Mouse (Mus musculus): ENCODE data around the gene Meis1. TPM values are rescaled to one million over a fixed set of nuclear protein-coding genes. Genes with fewer than 3 reads are reported as not detected.

The Meis1 gene
- total and polyA plus RNA-seq, 3 experiments: 0.19 to 3.6 (median 0.81) TPM

- H3K4me1 ChIP-seq (ENCODE audit: control insufficient read depth in 1 of 2, insufficient read depth in 2 of 2): peaks cover 2 to 9% of the 10 kb centered on the region in 2 experiments; a peak in 2 of 4 replicates
- dilution Hi-C loops (cut with MboI; ENCODE audit: extremely low pct_ligation_motif_present, extremely low pct_unique_long_range_greater_than_20kb, low sequenced_read_pairs): no loop called here
- H3K4me3 ChIP-seq (replicated peaks in 1 of 3; ENCODE audit: low read depth in 2 of 3, low read length in 2 of 3, poor library complexity in 1 of 3): no peak overlapping the region
- TF ChIP-seq CHD1 (IDR thresholded peaks at IDR 0.05; ENCODE audit: low read depth, low read length) (no peak), KAT2A (IDR thresholded peaks at IDR 0.05; ENCODE audit: insufficient replicate concordance, low read length) (no peak), TCF12 (IDR thresholded peaks at IDR 0.05; ENCODE audit: low read depth, low read length) (no peak), SIN3A (IDR thresholded peaks at IDR 0.05; ENCODE audit: low read length) (no peak), JUND (conservative IDR thresholded peaks at IDR 0.05; ENCODE audit: low read depth, low read length) (no peak), POLR2AphosphoS2 (IDR thresholded peaks at IDR 0.05; ENCODE audit: low read depth, low read length) (no peak), NRF1 (IDR thresholded peaks at IDR 0.05; ENCODE audit: low read depth, low read length) (no peak), BHLHE40 (IDR thresholded peaks at IDR 0.05; ENCODE audit: low read depth, low read length) (no peak), MAFK (IDR thresholded peaks at IDR 0.05; ENCODE audit: insufficient replicate concordance, low read length) (no peak), NELFE (IDR thresholded peaks at IDR 0.05; ENCODE audit: low read depth, low read length) (no peak), ZKSCAN1 (IDR thresholded peaks at IDR 0.05; ENCODE audit: borderline replicate concordance, low read depth, low read length) (no peak), USF2 (conservative IDR thresholded peaks at IDR 0.05; ENCODE audit: low read depth, low read length) (no peak), CHD2 (IDR thresholded peaks at IDR 0.05; ENCODE audit: low read length) (no peak), MAZ (IDR thresholded peaks at IDR 0.05; ENCODE audit: low read depth, low read length) (no peak), PAX5 (IDR thresholded peaks at IDR 0.05; ENCODE audit: low read length) (no peak), ZC3H11A (IDR thresholded peaks at IDR 0.05; ENCODE audit: low read depth, low read length) (no peak), MYC (IDR thresholded peaks at IDR 0.05; ENCODE audit: low read depth, low read length) (no peak), MXI1 (IDR thresholded peaks at IDR 0.05; ENCODE audit: low read depth, low read length) (no peak), ZNF384 (IDR thresholded peaks at IDR 0.05; ENCODE audit: low read depth, low read length) (no peak), MAX (IDR thresholded peaks at IDR 0.05; ENCODE audit: low read length) (no peak)
- DNase-seq (ENCODE audit: extremely low read depth): no peak
- no peak overlapping the region for H3K9ac ChIP-seq (ENCODE audit: insufficient read depth, low read depth)
- in situ Hi-C loops (cut with MboI; ENCODE audit: low pct_ligation_motif_present, low pct_unique_long_range_greater_than_20kb, low sequenced_read_pairs): no loop called here
- H3K27ac ChIP-seq (ENCODE audit: insufficient read depth, low read depth): no peak overlapping the region
- peaks cover 8% of the 10 kb centered on the region for H3K9me3 ChIP-seq (replicated peaks; ENCODE audit: low read length)
- no peak overlapping the region for H3K4me2 ChIP-seq (ENCODE audit: insufficient read depth, low read depth, poor library complexity, severe bottlenecking)
- H3K79me2 ChIP-seq (replicated peaks; ENCODE audit: control insufficient read depth, extremely low read depth, insufficient read depth, poor library complexity, severe bottlenecking): no peaks in the 10 kb centered on the region
- no peaks in the 10 kb centered on the region for H3K27me3 ChIP-seq (replicated peaks)
- H3K36me3 ChIP-seq (replicated peaks in 1 of 2; ENCODE audit: control insufficient read depth in 1 of 2, insufficient read depth in 1 of 2, low read length in 1 of 2): no peaks in the 10 kb centered on the region
Measured at GRCm38 (mm10) chr11:18879456-18879818, 139.3 kb downstream of the Meis1 start.

- Histone ChIP-seq H3K4me1 (ENCODE audit: control insufficient read depth in 1 of 2, insufficient read depth in 2 of 2) (peaks cover 2 to 9% of the 10 kb centered on the region in 2 experiments; a peak in 2 of 4 replicates), H3K27me3 (replicated peaks) (no peaks in the 10 kb centered on the region), H3K79me2 (replicated peaks; ENCODE audit: control insufficient read depth, extremely low read depth, insufficient read depth, poor library complexity, severe bottlenecking) (no peaks in the 10 kb centered on the region), H3K36me3 (replicated peaks in 1 of 2; ENCODE audit: control insufficient read depth in 1 of 2, insufficient read depth in 1 of 2, low read length in 1 of 2) (no peaks in the 10 kb centered on the region), H3K4me3 (replicated peaks in 1 of 3; ENCODE audit: low read depth in 2 of 3, low read length in 2 of 3, poor library complexity in 1 of 3) (no peak overlapping the region), H3K4me2 (ENCODE audit: insufficient read depth, low read depth, poor library complexity, severe bottlenecking) (no peak overlapping the region), H3K27ac (ENCODE audit: insufficient read depth, low read depth) (no peak overlapping the region), H3K9ac (ENCODE audit: insufficient read depth, low read depth) (no peak overlapping the region), H3K9me3 (replicated peaks; ENCODE audit: low read length) (peaks cover 8% of the 10 kb centered on the region)
- in situ Hi-C loops (cut with MboI; ENCODE audit: low pct_ligation_motif_present, low pct_unique_long_range_greater_than_20kb, low sequenced_read_pairs): no loop called here
- dilution Hi-C loops (cut with MboI; ENCODE audit: extremely low pct_ligation_motif_present, extremely low pct_unique_long_range_greater_than_20kb, low sequenced_read_pairs): no loop called here
- DNase-seq (ENCODE audit: extremely low read depth): no peak
- no peak for TF ChIP-seq MAFK (IDR thresholded peaks at IDR 0.05; ENCODE audit: insufficient replicate concordance, low read length)
- no peak for TF ChIP-seq PAX5 (IDR thresholded peaks at IDR 0.05; ENCODE audit: low read length)
- no peak for TF ChIP-seq TCF12 (IDR thresholded peaks at IDR 0.05; ENCODE audit: low read depth, low read length)
Measured at GRCm38 (mm10) chr11:18878748-18879455, 139.9 kb downstream of the Meis1 start.
